Mouse (Mus musculus) spleen, embryonic (tissue): ENCODE measurements at regions not wholly inside any gene's neighbourhood (a gene's known extent, or its start where the extent isn't known, plus 50 kb on each side); places are given as distances from the start of the nearest gene placed in this dataset.

Experiments
- CTCF ChIA-PET: fragments of 350-600 bp; sonication (Branson Sonifier 250); formaldehyde crosslinking; loops from one replicate; lab custom pipeline; 2022; lab: Charles Lee

DNA sequence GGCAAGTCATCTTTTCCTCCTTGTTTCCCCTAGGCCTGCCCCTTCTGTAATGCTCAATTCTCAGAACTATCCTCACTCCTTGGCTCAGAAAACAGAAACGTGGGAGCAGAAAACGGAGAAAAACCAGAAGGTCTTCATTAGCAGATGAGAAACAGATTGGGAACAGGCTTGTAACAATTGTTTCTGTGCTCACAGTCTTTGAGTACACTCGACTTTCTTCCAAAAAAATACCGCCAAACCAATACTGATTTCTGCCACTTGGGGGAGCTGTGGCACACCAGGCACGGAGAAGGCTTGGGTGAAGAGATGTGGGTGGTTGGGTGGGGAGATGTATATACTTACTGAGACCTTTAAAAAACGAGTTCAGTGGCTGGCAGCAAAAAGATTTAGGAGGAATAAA lies 80.8 kb upstream of the 4930583I09Rik start:
- CTCF ChIA-PET, result no interaction called here

DNA sequence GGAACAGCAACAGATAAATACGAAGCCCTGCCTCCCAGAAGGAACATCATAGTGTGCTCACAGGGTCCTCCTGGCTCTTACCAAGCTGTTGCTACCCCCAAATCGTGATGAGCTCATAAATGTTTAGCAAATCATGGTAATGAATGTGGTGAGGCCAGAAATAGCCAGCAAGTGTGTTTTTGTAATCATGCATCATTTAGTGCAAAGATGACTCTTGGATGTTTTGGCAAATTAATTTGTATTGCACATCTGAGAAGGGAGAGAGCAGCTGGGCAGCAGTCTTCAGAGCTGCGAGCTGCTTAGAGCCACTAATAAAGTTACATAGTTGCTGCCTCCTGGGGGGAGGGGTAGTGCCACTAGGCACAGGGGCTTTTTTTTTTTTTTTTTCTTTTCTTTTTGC lies 79.8 kb upstream of the 4930583I09Rik start:
- CTCF ChIA-PET, result no interaction called here

DNA sequence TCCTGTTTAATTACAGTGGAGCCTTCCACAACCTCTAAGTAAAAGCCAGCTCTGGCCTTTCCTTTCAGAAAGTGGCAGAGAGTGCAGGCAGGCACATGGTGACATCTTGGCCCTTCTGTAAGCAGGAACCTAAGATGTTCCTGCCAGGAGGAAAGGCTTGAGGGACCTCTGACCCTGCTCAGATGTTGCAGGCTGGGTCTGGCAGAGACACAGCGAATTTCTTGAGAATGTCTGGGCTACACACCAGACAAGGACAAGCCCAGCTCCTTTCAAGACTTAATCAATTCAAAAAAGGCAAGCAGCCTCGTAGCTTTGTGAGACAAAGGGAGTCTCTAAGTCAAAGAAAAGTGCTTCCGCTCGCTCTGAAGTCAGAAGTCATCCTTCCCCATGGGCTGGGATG lies 79.2 kb upstream of the 4930583I09Rik start:
- CTCF ChIA-PET, result no interaction called here

DNA sequence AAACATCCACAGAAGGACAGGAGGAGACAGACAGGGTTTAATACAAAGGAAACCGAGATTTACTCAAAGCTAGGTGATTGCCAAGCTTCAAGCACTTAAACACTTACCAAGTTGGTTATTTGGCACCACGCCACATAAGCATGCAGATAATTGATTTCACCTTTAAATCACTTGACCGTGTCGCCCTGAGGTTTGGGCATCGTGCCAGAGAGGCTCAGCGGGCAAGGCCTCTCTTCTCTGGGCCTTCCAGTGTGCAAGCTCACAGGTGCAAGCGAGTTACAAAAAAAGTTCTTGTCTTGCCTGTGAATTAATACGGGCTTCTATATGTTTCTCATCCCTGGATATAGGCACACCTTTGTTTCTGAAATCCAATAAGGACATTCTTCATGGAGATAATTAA lies 78.4 kb upstream of the 4930583I09Rik start:
- CTCF ChIA-PET, result no interaction called here

DNA sequence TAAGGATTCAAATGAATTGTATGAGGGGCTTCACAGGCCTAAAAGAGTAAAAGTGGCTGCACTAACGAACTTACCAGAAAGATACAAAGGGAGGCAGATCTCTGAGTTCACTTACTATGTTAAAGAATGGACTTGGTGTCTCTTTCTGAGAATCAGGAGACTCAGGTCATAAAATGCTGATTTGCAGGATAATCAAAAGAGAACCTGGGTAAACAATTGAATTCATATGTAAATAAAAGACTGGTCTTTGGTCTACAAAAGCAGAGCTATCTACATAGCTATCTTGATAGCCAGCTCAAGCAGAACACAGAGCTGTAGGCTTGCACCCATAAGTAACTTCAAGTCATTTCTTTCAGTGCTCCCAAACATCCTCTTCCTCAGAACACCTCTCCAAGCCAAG lies 72.8 kb upstream of the 4930583I09Rik start:
- CTCF ChIA-PET, result no interaction called here

DNA sequence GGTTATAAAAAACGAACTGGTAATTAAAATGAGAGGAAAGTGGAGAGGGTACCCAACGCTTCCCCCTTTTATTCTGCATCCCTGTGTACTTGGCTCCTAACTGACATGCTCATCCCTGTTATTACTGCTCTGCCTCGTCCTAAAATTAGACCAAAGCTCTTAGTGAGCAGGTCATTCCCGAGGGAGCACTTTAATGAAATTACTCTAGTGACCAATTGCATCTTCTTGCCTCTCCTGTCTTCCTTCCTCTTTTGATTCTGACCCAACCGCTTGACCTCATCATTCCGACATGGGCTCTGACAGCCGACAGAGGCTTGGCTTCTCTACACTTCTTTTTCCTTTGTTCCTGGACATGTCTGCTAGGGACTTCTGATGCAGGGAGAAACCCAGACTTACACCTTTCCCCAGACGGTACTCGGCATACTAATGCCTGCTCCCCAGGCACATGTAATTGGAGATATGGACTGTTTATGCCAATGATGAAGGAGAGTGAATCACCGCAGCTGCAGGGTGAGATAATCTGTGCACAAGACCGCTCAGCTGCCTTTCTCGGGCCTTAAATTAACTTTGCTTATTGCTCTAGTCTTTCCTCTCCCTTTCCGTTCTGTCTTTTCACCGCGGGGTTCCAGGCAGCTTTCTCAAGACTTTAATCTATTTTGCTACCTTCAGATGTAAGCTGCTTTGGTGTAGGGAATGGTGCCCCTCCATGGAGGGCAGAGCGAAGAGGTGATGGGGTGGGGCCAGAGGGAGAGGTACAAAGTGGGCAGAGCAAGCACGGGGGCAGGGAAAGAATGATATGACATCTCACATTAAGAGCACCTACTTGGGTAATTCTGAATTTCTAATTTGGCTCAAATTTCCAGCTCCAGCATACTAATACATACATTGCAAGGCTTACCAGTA lies 66.1 kb upstream of the 4930583I09Rik start:
- CTCF ChIA-PET, result interaction anchor here (0.6 kb wide), 1 partner anchor 95 kb away, joined by 3 read pairs; no protein-coding TSS in a partner anchor

DNA sequence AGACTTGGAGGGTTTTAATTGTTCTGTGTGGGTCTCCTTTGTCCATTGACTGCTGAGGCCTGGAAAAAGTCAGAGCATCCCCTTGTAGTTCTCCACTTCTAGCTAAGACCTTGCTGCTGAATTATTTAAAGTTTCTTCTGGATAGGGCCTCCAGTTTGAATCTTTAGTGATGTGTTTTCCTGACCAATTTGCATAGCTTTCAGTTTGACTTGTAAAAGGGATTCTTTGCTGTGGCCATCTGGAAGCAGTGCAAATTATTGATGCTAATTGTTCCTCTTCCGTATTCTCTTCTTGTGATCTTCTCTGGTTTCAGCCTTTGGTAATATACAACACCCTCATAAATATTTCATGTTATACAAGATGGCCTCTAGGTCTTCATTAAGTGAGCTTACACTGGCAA lies 61.6 kb upstream of the 4930583I09Rik start:
- CTCF ChIA-PET, result no interaction called here

DNA sequence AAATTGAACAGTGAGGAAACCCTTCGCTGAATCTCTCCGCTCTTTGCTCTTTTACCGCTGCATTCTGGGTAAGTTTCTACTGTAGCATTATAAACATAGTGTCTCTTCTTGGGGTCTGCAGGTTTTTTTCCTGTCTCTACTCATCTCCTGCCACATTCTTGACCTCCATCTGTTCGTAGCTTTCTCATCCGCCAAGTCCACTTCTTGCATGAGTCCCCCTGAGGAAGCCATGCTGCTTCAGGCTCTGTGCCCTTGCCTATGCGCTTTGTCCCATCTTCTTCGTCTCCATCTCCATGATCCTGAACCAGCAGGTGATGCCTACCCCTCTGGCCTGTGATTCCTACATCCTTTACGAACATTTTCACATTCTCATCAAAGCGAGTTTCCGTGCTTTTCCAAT lies 60.0 kb upstream of the 4930583I09Rik start:
- CTCF ChIA-PET, result no interaction called here

DNA sequence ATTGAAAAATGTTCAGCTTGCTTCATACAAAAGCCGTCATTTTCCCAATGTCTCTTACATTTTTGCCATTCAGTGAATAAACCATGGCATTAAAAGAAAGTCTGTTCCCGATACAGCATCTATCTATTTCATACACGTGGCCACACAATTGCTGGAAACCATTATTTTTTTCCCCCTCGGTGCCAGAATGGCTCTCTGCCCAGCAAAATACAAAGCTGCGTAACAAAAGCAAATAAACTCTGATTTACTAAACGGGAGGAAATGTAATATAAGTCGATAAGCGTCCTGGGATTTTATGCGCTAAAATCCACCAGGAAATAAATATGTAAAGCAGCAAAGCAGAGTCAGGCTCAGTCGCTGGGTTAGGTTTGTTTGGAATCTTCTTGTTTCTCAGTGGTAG lies 59.6 kb upstream of the 4930583I09Rik start:
- CTCF ChIA-PET, result interaction anchor here (0.5 to 0.6 kb wide), 2 partner anchors 141 to 841 kb away, joined by 4 to 6 read pairs; no protein-coding TSS in a partner anchor

DNA sequence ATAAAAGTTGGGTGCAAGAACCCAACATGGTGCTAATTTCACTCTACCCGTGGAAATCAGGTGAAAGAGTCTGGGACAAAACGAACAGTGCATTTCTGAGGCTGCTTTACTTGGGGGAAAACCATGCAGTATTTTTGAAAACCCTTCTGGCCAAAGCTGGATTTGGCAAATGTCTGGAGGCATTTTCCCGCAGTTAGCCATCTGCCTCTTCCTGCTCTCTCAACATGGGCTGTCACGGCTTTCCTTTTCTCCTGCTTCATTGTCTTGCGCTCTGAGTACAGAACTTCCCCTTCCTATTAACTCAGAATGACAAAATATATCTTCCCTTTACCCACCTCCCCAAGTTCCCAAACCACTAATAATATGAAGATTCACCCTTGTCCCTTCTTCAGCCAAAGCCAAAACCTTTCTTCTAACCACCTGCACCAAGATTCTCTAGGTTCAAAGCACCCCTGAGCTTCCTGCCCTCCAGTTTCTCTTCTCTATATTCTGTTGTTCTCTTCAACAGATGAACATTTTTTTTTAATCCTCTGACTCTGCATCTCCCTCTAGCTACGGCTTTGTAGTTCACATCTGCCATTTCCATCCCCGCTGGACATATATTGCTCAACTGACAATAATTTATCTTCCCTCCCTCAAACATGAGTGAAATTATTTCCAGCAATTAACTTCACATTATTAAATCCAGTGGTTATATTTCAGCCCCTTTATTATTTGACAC lies 57.5 kb upstream of the 4930583I09Rik start:
- CTCF ChIA-PET, result no interaction called here
